Mouse (Mus musculus): Measurements from ENCODE around the gene Vstm2b. TPM values are rescaled to one million over a fixed set of nuclear protein-coding genes. Genes with fewer than 3 reads are reported as not detected.

Gene Vstm2b
- polyA plus RNA-seq, 1 experiment from 2014 or later: not detected

- H3K9me3 ChIP-seq (replicated peaks): no peaks in the 10 kb centered on the region
- no peak overlapping the region for H3K4me2 ChIP-seq
- no peak overlapping the region for H3K9ac ChIP-seq
- ATAC-seq (ENCODE audit: low read depth) (no peak), DNase-seq (no peak)
- H3K36me3 ChIP-seq: no peaks in the 10 kb centered on the region
- H3K27me3 ChIP-seq: peaks cover 23% of the 10 kb centered on the region
- H3K4me3 ChIP-seq (replicated peaks): no peak overlapping the region
- H3K4me1 ChIP-seq (replicated peaks): no peaks in the 10 kb centered on the region
- no peak overlapping the region for H3K27ac ChIP-seq
- WGBS (ENCODE audit: insufficient replicate concordance): 52% methylated on average over 1 of the region's 1 CpGs
Observed at GRCm38 (mm10) chr7:40906484-40906883, 8.4 kb downstream of the Vstm2b start.

DNA sequence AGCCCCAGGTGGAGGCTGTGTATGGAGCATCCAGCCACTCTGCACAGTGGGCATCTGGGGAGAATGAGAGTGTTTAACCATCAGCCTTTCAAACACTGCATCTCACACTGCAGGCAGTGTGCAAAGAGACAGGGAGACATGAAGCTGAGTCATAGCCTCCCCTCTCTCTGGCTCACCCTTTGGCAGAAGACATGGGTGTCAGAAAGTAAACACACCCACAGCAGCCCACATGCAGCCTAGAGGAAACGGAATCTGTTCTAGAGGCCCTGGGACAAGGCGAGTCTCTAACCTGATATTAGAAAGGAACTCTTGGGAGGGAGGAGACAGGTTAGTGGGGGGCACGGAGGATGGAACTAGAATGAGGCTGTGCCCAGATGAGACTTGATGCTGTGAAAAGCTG is 18.6 kb downstream of the Vstm2b start:
- Histone ChIP-seq H3K4me2 (no peak overlapping the region), H3K27ac (no peak overlapping the region), H3K27me3 (no peaks in the 10 kb centered on the region), H3K4me3 (replicated peaks) (no peak overlapping the region), H3K36me3 (no peaks in the 10 kb centered on the region), H3K9me3 (replicated peaks) (no peaks in the 10 kb centered on the region), H3K9ac (no peak overlapping the region), H3K4me1 (replicated peaks) (no peaks in the 10 kb centered on the region)
- ATAC-seq (ENCODE audit: low read depth) (no peak), DNase-seq (no peak)
- WGBS (ENCODE audit: insufficient replicate concordance): 71% methylated on average over 3 of the region's 3 CpGs

GRCm38 (mm10) chr7:40920118-40920517 is 22.0 kb downstream of the Vstm2b start:
- Histone ChIP-seq H3K9me3 (replicated peaks) (no peaks in the 10 kb centered on the region), H3K4me2 (no peak overlapping the region), H3K27ac (no peak overlapping the region), H3K27me3 (no peaks in the 10 kb centered on the region), H3K4me1 (replicated peaks) (no peaks in the 10 kb centered on the region), H3K4me3 (replicated peaks) (no peak overlapping the region), H3K36me3 (no peaks in the 10 kb centered on the region), H3K9ac (no peak overlapping the region)
- DNase-seq: no peak
- WGBS (ENCODE audit: insufficient replicate concordance): 63% methylated on average over 2 of the region's 2 CpGs
- ATAC-seq (ENCODE audit: low read depth): no peak

GRCm38 (mm10) chr7:40921281-40921680 is 23.2 kb downstream of the Vstm2b start:
- Histone ChIP-seq H3K4me2 (no peak overlapping the region), H3K9ac (no peak overlapping the region), H3K27ac (no peak overlapping the region), H3K36me3 (no peaks in the 10 kb centered on the region), H3K4me3 (replicated peaks) (no peak overlapping the region), H3K27me3 (no peaks in the 10 kb centered on the region), H3K9me3 (replicated peaks) (no peaks in the 10 kb centered on the region), H3K4me1 (replicated peaks) (no peaks in the 10 kb centered on the region)
- ATAC-seq (ENCODE audit: low read depth) (no peak), DNase-seq (no peak)
- WGBS (ENCODE audit: insufficient replicate concordance): 56% methylated on average over 6 of the region's 6 CpGs

DNA sequence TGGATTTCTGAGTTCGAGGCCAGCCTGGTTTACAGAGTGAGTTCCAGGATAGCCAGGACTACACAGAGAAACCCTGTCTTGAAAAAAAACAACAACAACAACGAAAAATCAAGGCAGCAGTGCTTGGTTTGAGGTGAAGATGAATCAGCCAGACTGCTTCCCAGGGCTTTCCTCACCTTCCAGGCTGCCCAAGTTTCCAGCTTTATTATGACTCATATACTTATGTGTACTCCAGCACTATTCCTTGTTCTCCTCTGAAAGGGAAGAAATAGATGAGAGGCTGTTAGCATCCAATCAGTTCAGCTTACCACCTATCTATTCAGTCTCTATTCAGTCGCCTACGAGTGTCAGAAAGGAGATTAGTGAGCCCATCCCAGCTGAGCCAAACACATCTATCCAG is 24.7 kb downstream of the Vstm2b start:
- no peak for DNase-seq
- 47% methylated on average over 4 of the region's 4 CpGs for WGBS (ENCODE audit: insufficient replicate concordance)
- no peak for ATAC-seq (ENCODE audit: low read depth)

DNA sequence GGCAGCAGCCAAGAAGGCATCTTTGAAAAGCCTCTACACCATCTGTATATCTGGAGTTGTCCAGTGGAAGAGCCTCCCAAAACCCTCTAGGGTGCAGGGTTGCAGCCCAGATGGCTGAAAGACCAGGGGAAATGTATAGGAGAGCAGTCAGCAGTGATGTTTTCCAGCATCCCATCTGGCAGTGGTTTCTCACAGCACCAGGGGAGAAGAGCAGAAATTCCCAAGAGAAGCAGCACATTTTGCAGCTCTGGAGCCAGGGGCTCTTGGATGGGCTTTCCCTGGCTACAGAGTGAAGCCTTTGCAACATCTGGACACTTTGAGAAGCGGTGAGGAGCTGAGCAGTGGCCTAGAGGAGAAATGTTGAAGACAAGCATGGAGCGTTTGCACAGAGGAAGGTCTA is 30.3 kb downstream of the Vstm2b start:
- Histone ChIP-seq H3K27ac (no peak overlapping the region), H3K4me3 (replicated peaks) (no peak overlapping the region), H3K4me2 (no peak overlapping the region), H3K4me1 (replicated peaks) (no peaks in the 10 kb centered on the region), H3K9me3 (replicated peaks) (no peaks in the 10 kb centered on the region), H3K36me3 (no peaks in the 10 kb centered on the region), H3K27me3 (no peaks in the 10 kb centered on the region), H3K9ac (no peak overlapping the region)
- 65% methylated on average over 2 of the region's 2 CpGs for WGBS (ENCODE audit: insufficient replicate concordance)
- DNase-seq: no peak
- no peak for ATAC-seq (ENCODE audit: low read depth)

More for the DNA sequence above, 24.7 kb downstream of the Vstm2b start:
- H3K9ac ChIP-seq: no peak overlapping the region
- no peaks in the 10 kb centered on the region for H3K9me3 ChIP-seq (replicated peaks)
- H3K27me3 ChIP-seq: no peaks in the 10 kb centered on the region
- H3K27ac ChIP-seq: no peak overlapping the region
- no peak overlapping the region for H3K4me3 ChIP-seq (replicated peaks)
- H3K4me2 ChIP-seq: no peak overlapping the region
- no peaks in the 10 kb centered on the region for H3K36me3 ChIP-seq
- no peaks in the 10 kb centered on the region for H3K4me1 ChIP-seq (replicated peaks)

GRCm38 (mm10) chr7:40936617-40937212 is 38.6 kb downstream of the Vstm2b start:
- H3K36me3 ChIP-seq: no peaks in the 10 kb centered on the region
- no peak for DNase-seq
- WGBS (ENCODE audit: insufficient replicate concordance): 44% methylated on average over 4 of the region's 4 CpGs
- H3K27ac ChIP-seq: no peak overlapping the region
- no peaks in the 10 kb centered on the region for H3K4me1 ChIP-seq (replicated peaks)
- no peaks in the 10 kb centered on the region for H3K27me3 ChIP-seq
- no peak overlapping the region for H3K9ac ChIP-seq
- ATAC-seq (ENCODE audit: low read depth): no peak
- no peaks in the 10 kb centered on the region for H3K9me3 ChIP-seq (replicated peaks)
- no peak overlapping the region for H3K4me2 ChIP-seq
- H3K4me3 ChIP-seq (replicated peaks): no peak overlapping the region

DNA sequence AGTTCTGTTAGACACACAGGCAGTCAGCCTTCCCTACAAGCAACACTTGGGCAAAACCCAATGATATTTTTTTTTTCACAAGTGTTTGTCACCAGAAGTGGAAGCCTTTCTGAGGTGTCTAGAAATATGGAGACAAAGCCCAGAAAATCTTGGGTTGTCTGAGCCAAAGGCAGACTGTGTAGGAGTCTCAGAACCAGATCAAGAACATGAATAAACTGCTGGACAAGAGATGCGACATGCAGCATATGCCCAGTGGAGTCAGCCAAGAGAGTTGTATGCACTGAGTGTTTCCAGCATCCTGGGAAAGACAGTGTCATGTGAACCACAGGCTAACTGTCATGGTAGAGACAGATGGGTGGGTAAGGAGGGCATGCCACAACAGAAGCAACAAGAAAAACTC is 41.2 kb downstream of the Vstm2b start:
- 68% methylated on average over 1 of the region's 1 CpGs for WGBS (ENCODE audit: insufficient replicate concordance)
- H3K36me3 ChIP-seq: no peaks in the 10 kb centered on the region
- ATAC-seq (ENCODE audit: low read depth) (no peak), DNase-seq (no peak)
- H3K9me3 ChIP-seq (replicated peaks): no peaks in the 10 kb centered on the region
- H3K27me3 ChIP-seq: no peaks in the 10 kb centered on the region
- H3K4me2 ChIP-seq: no peak overlapping the region
- H3K27ac ChIP-seq: no peak overlapping the region
- H3K4me3 ChIP-seq (replicated peaks): no peak overlapping the region
- no peaks in the 10 kb centered on the region for H3K4me1 ChIP-seq (replicated peaks)
- no peak overlapping the region for H3K9ac ChIP-seq

- Histone ChIP-seq H3K4me3 (replicated peaks) (no peak overlapping the region), H3K9ac (no peak overlapping the region), H3K4me2 (no peak overlapping the region), H3K27ac (no peak overlapping the region), H3K4me1 (replicated peaks) (no peaks in the 10 kb centered on the region), H3K27me3 (no peaks in the 10 kb centered on the region), H3K9me3 (replicated peaks) (no peaks in the 10 kb centered on the region), H3K36me3 (no peaks in the 10 kb centered on the region)
- 28% methylated on average over 3 of the region's 3 CpGs for WGBS (ENCODE audit: insufficient replicate concordance)
- ATAC-seq (ENCODE audit: low read depth) (no peak), DNase-seq (no peak)
Observed at GRCm38 (mm10) chr7:40942233-40942935, 44.3 kb downstream of the Vstm2b start.

Other genes starting within 250 kb of the Vstm2b start
- not detected in 2 replicates for gene 4930433I11Rik, start 89.2 kb downstream of the Vstm2b start, polyA plus RNA-seq (2015; fragmentation: Nextera tagmentation; extraction: Ambion mirVana)
- gene Gm4884, start 134.4 kb downstream of the Vstm2b start, polyA plus RNA-seq (2015; fragmentation: Nextera tagmentation; extraction: Ambion mirVana): not detected in 2 replicates